Mouse (Mus musculus): ENCODE results near the gene Dcaf15.

- TF ChIP-seq CTCF (IDR thresholded peaks at IDR 0.05; ENCODE audit: low read depth, low read length) (no peak), EP300 (IDR thresholded peaks at IDR 0.05; ENCODE audit: insufficient read depth, low read depth, low read length) (no peak)
Observed at GRCm38 (mm10) chr8:84104221-84104620, 347 bp downstream of the Dcaf15 start.

Measured in ES-Bruce4 (cell line).